Mouse (Mus musculus) heart, embryonic 13.5 days (tissue): ENCODE data around the gene Smad3. TPM values are rescaled to one million over a fixed set of nuclear protein-coding genes. Genes with fewer than 3 reads are reported as not detected.
A peak's percentile ranks its signal among the peaks of the same experiment; 100 is the strongest.

Experiments
- ATAC-seq: fragments of 200-750 bp; cut with Nextera tagmentation; 2 replicates; pipeline ENCODE4 v1.8.0; 2017; ENCODE audit warnings: moderate TSS enrichment; ENCODE audit not compliant: insufficient number of reproducible peaks, low FRiP score, low TSS enrichment; ENCODE audit errors: extremely low read depth
- H3K27ac ChIP-seq: fragments of 300-500 bp; sonication (generic); replicated peaks from 2 replicates; pipeline ENCODE4 v1.5.1; 2015; ENCODE audit warnings: moderate library complexity, mild to moderate bottlenecking, inconsistent platforms
- H3K27me3 ChIP-seq: fragments of 300-500 bp; sonication (generic); replicated peaks from 2 replicates; pipeline ENCODE4 v1.6.1; 2015; ENCODE audit warnings: mild to moderate bottlenecking, inconsistent platforms
- H3K36me3 ChIP-seq: fragments of 300-500 bp; sonication (generic); 2 replicates; pipeline ENCODE4 v1.6.1; 2015; ENCODE audit warnings: mild to moderate bottlenecking, inconsistent platforms
- H3K4me1 ChIP-seq: fragments of 300-500 bp; sonication (generic); 2 replicates; pipeline ENCODE4 v1.6.1; 2015; ENCODE audit warnings: inconsistent platforms
- H3K4me2 ChIP-seq: fragments of 300-500 bp; sonication (generic); 2 replicates; pipeline ENCODE4 v1.6.1; 2015; ENCODE audit warnings: inconsistent platforms, mild to moderate bottlenecking, moderate library complexity
- H3K4me3 ChIP-seq: fragments of 300-500 bp; sonication (generic); 2 replicates; pipeline ENCODE4 v1.5.1; 2015; ENCODE audit warnings: moderate library complexity, mild to moderate bottlenecking, inconsistent platforms
- H3K9ac ChIP-seq: fragments of 300-500 bp; sonication (generic); 2 replicates; pipeline ENCODE4 v1.6.1; 2015; ENCODE audit warnings: inconsistent platforms, mild to moderate bottlenecking, moderate library complexity
- H3K9me3 ChIP-seq: fragments of 300-500 bp; sonication (generic); 2 replicates; pipeline ENCODE4 v1.6.1; 2016; ENCODE audit warnings: inconsistent platforms
- WGBS: fragments of 180-500 bp; shearing (Covaris S2); methylation state at CpG from one replicate; pipeline ENCODE4 v1.1.7; 2015; ENCODE audit warnings: mixed read lengths; 5-methylcytosine and 5-hydroxymethylcytosine counted together
- polyA plus RNA-seq: library from polyadenylated mRNA; unstranded; fragments of >200 nt; fragmentation: Nextera tagmentation; extraction: Ambion mirVana; gene quantifications from 2 replicates; pipeline ENCODE4 v1.2.1, GENCODE M21; 2015

The Smad3 gene
- polyA plus RNA-seq, 1 experiment from 2014 or later = 11.3 TPM

- no peak for ATAC-seq
- Histone ChIP-seq H3K27ac (peak overlapping the region; percentile 61), H3K27me3 (no peaks in the 10 kb centered on the region), H3K9ac (no peak overlapping the region), H3K4me2 (no peak overlapping the region), H3K9me3 (no peaks in the 10 kb centered on the region), H3K36me3 (peaks cover 71% of the 10 kb centered on the region), H3K4me3 (no peak overlapping the region), H3K4me1 (peaks cover 75% of the 10 kb centered on the region)
- 19% methylated on average over 4 of the region's 4 CpGs for WGBS
Observed at GRCm38 (mm10) chr9:63657167-63657566, 100.6 kb downstream of the Smad3 start.

- no peaks in the 10 kb centered on the region for H3K9me3 ChIP-seq
- WGBS = 31% methylated on average over 1 of the region's 1 CpGs
- ATAC-seq = no peak
- H3K4me2 ChIP-seq = no peak overlapping the region
- peaks cover 71% of the 10 kb centered on the region for H3K36me3 ChIP-seq
- no peaks in the 10 kb centered on the region for H3K27me3 ChIP-seq
- peak overlapping the region; percentile 19; the same call in 1 of the 2 replicates for H3K9ac ChIP-seq
- H3K27ac ChIP-seq = peak overlapping the region; percentile 58
- H3K4me3 ChIP-seq = no peak overlapping the region
- H3K4me1 ChIP-seq = peaks cover 90% of the 10 kb centered on the region
Observed at GRCm38 (mm10) chr9:63655092-63655491, 102.7 kb downstream of the Smad3 start.

- H3K4me1 ChIP-seq = peaks cover 90% of the 10 kb centered on the region
- 0 out of 2 replicates have a peak overlapping the region, but pooled peaks have one; percentile 7 for H3K9ac ChIP-seq
- no peak for ATAC-seq
- no peak overlapping the region for H3K4me2 ChIP-seq
- peak overlapping the region; percentile 58 for H3K27ac ChIP-seq
- no peaks in the 10 kb centered on the region for H3K9me3 ChIP-seq
- 47% methylated on average over 8 of the region's 8 CpGs for WGBS
- H3K4me3 ChIP-seq = no peak overlapping the region
- H3K27me3 ChIP-seq = no peaks in the 10 kb centered on the region
- peaks cover 73% of the 10 kb centered on the region for H3K36me3 ChIP-seq
Observed at GRCm38 (mm10) chr9:63654575-63654974, 103.2 kb downstream of the Smad3 start.

GRCm38 (mm10) chr9:63653666-63654065 is 104.1 kb downstream of the Smad3 start:
- Histone ChIP-seq H3K36me3 (peaks cover 74% of the 10 kb centered on the region), H3K27me3 (no peaks in the 10 kb centered on the region), H3K4me3 (no peak overlapping the region), H3K9me3 (no peaks in the 10 kb centered on the region), H3K4me2 (no peak overlapping the region), H3K4me1 (peaks cover 82% of the 10 kb centered on the region), H3K9ac (0 out of 2 replicates have a peak overlapping the region, but pooled peaks have one; percentile 21), H3K27ac (no peak overlapping the region)
- WGBS = 63% methylated on average over 7 of the region's 7 CpGs
- no peak for ATAC-seq

- Histone ChIP-seq H3K27ac (peak overlapping the region; percentile 9; the same call in 1 of the 2 replicates), H3K36me3 (peaks cover 88% of the 10 kb centered on the region)
- no peak for ATAC-seq
Observed at GRCm38 (mm10) chr9:63651594-63651993, 106.2 kb downstream of the Smad3 start.

GRCm38 (mm10) chr9:63650905-63651304 is 106.9 kb downstream of the Smad3 start:
- Histone ChIP-seq H3K4me1 (peaks cover 62% of the 10 kb centered on the region), H3K4me2 (no peak overlapping the region), H3K9me3 (no peaks in the 10 kb centered on the region), H3K27me3 (no peaks in the 10 kb centered on the region), H3K4me3 (no peak overlapping the region), H3K27ac (peak overlapping the region; percentile 9; the same call in 1 of the 2 replicates), H3K9ac (0 out of 2 replicates have a peak overlapping the region, but pooled peaks have one; percentile 14), H3K36me3 (peaks cover 95% of the 10 kb centered on the region)
- ATAC-seq = no peak
- 70% methylated on average over 14 of the region's 14 CpGs for WGBS

More at GRCm38 (mm10) chr9:63651594-63651993, 106.2 kb downstream of the Smad3 start:
- WGBS = 73% methylated on average over 11 of the region's 11 CpGs
- Histone ChIP-seq H3K9ac (no peak overlapping the region), H3K4me1 (peaks cover 69% of the 10 kb centered on the region), H3K9me3 (no peaks in the 10 kb centered on the region), H3K27me3 (no peaks in the 10 kb centered on the region), H3K4me2 (no peak overlapping the region), H3K4me3 (no peak overlapping the region)

GRCm38 (mm10) chr9:63649841-63650545 is 107.8 kb downstream of the Smad3 start:
- Histone ChIP-seq H3K4me3 (no peak overlapping the region), H3K9me3 (no peaks in the 10 kb centered on the region), H3K4me2 (no peak overlapping the region), H3K4me1 (peaks cover 53% of the 10 kb centered on the region), H3K27ac (no peak overlapping the region), H3K36me3 (peaks cover 94% of the 10 kb centered on the region), H3K27me3 (no peaks in the 10 kb centered on the region), H3K9ac (no peak overlapping the region)
- WGBS = 83% methylated on average over 8 of the region's 8 CpGs
- no peak for ATAC-seq

- no peak for ATAC-seq
- H3K9ac ChIP-seq = no peak overlapping the region
- H3K36me3 ChIP-seq = peaks cover 95% of the 10 kb centered on the region
- H3K9me3 ChIP-seq = no peaks in the 10 kb centered on the region
- H3K4me3 ChIP-seq = no peak overlapping the region
- H3K4me1 ChIP-seq = peaks cover 38% of the 10 kb centered on the region
- no peak overlapping the region for H3K4me2 ChIP-seq
- 71% methylated on average over 9 of the region's 9 CpGs for WGBS
- no peaks in the 10 kb centered on the region for H3K27me3 ChIP-seq
- H3K27ac ChIP-seq = no peak overlapping the region
Observed at GRCm38 (mm10) chr9:63648520-63648918, 109.3 kb downstream of the Smad3 start.

GRCm38 (mm10) chr9:63647581-63648519 is 109.9 kb downstream of the Smad3 start:
- Histone ChIP-seq H3K9me3 (no peaks in the 10 kb centered on the region), H3K4me1 (peaks cover 36% of the 10 kb centered on the region), H3K4me3 (no peak overlapping the region), H3K27me3 (no peaks in the 10 kb centered on the region), H3K36me3 (peaks cover 94% of the 10 kb centered on the region), H3K27ac (0 out of 2 replicates have a peak overlapping the region, but pooled peaks have one; percentile 15), H3K4me2 (no peak overlapping the region), H3K9ac (no peak overlapping the region)
- WGBS = 78% methylated on average over 9 of the region's 9 CpGs
- no peak for ATAC-seq

- peaks cover 91% of the 10 kb centered on the region for H3K36me3 ChIP-seq
- no peaks in the 10 kb centered on the region for H3K27me3 ChIP-seq
- H3K27ac ChIP-seq = no peak overlapping the region
- no peak overlapping the region for H3K4me3 ChIP-seq
- ATAC-seq = no peak
- H3K9ac ChIP-seq = no peak overlapping the region
- 78% methylated on average over 8 of the region's 8 CpGs for WGBS
- H3K4me2 ChIP-seq = no peak overlapping the region
- H3K4me1 ChIP-seq = peaks cover 18% of the 10 kb centered on the region
- H3K9me3 ChIP-seq = no peaks in the 10 kb centered on the region
Observed at GRCm38 (mm10) chr9:63645084-63645483, 112.7 kb downstream of the Smad3 start.

- WGBS = 92% methylated on average over 6 of the region's 6 CpGs
- no peaks in the 10 kb centered on the region for H3K9me3 ChIP-seq
- no peaks in the 10 kb centered on the region for H3K27me3 ChIP-seq
- no peak overlapping the region for H3K4me2 ChIP-seq
- H3K36me3 ChIP-seq = peaks cover 90% of the 10 kb centered on the region
- H3K4me3 ChIP-seq = no peak overlapping the region
- no peak overlapping the region for H3K27ac ChIP-seq
- no peak overlapping the region for H3K9ac ChIP-seq
- peaks cover 18% of the 10 kb centered on the region for H3K4me1 ChIP-seq
- ATAC-seq = no peak
Observed at GRCm38 (mm10) chr9:63644011-63644410, 113.8 kb downstream of the Smad3 start.
